Mouse (Mus musculus): ENCODE measurements at regions not wholly inside any gene's neighbourhood (a gene's known extent, or its start where the extent isn't known, plus 50 kb on each side); places are given as distances from the start of the nearest gene placed in this dataset.
A peak's percentile ranks its signal among the peaks of the same experiment; 100 is the strongest.

DNA sequence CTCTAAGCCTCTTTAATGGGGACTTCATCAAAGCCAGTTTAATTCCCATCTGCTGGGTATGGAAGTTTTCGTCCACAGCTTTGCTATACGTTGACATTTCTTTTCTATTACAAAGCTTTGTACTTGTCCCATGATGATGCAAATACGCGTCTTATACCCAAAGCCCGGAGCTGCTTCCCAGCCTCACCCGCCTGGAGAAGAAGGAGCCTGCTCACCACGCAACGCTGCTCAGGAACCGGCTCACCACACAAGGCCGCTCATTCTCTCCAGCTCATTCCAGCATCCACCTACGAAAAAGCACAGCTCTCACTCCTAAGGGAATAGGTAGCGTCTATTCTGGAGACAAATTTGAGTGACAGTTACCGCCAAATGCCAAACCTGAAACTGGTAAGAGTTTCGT, 264.8 kb upstream of the Pkdcc start:
- Histone ChIP-seq H3K27me3 (ENCODE audit: insufficient read depth, low read length) (no peaks in the 10 kb centered on the region), H3K9me3 (ENCODE audit: low read length) (no peaks in the 10 kb centered on the region), H3K4me1 (ENCODE audit: insufficient read depth) (no peaks in the 10 kb centered on the region), H3K9ac (replicated peaks) (no peak overlapping the region), H3K4me2 (ENCODE audit: low read depth, low read length) (no peak overlapping the region), H3K27ac (ENCODE audit: low read depth) (no peak overlapping the region), H3K4me3 (ENCODE audit: low read depth, low read length) (no peak overlapping the region), H3K36me3 (replicated peaks; ENCODE audit: insufficient read depth, low read length) (no peaks in the 10 kb centered on the region)
- ATAC-seq (no peak), DNase-seq (no peak)
- no peak for TF ChIP-seq EP300 (IDR thresholded peaks at IDR 0.05; ENCODE audit: low read depth)
- 86% methylated on average over 14 of the region's 14 CpGs for WGBS (ENCODE audit: insufficient replicate concordance)

DNA sequence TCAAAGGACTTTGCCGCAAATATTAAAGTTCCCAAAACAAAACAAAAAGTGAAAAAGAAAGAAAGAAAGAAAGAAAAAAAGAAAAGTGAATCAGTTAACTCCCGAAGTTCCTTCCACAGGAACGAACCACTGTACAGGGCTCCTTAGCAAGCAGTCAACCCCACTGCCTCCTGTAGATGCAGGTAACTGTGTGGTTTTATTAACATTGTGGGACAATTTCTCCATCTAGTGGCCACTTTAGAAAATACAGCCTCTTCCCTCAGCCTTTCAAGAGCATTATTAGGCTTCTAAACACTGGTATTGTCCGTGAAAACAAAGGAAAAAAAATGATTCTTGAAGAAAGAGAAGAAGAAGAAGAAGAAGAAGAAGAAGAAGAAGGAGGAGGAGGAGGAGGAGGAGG, 257.7 kb upstream of the Pkdcc start:
- TF ChIP-seq CTCF (IDR thresholded peaks at IDR 0.05; ENCODE audit: low read depth), result peak; percentile 65
- no peak for TF ChIP-seq EP300 (IDR thresholded peaks at IDR 0.05; ENCODE audit: low read depth)
- no peaks in the 10 kb centered on the region for H3K36me3 ChIP-seq (replicated peaks; ENCODE audit: insufficient read depth, low read length)
- WGBS (ENCODE audit: insufficient replicate concordance), result 35% methylated on average over 4 of the region's 4 CpGs
- DNase-seq (no peak), ATAC-seq (no peak)
- no peaks in the 10 kb centered on the region for H3K27me3 ChIP-seq (ENCODE audit: insufficient read depth, low read length)
- no peaks in the 10 kb centered on the region for H3K4me1 ChIP-seq (ENCODE audit: insufficient read depth)
- H3K9me3 ChIP-seq (ENCODE audit: low read length), result no peaks in the 10 kb centered on the region
- no peak overlapping the region for H3K4me2 ChIP-seq (ENCODE audit: low read depth, low read length)
- no peak overlapping the region for H3K9ac ChIP-seq (replicated peaks)
- no peak overlapping the region for H3K4me3 ChIP-seq (ENCODE audit: low read depth, low read length)
- H3K27ac ChIP-seq (ENCODE audit: low read depth), result no peak overlapping the region

DNA sequence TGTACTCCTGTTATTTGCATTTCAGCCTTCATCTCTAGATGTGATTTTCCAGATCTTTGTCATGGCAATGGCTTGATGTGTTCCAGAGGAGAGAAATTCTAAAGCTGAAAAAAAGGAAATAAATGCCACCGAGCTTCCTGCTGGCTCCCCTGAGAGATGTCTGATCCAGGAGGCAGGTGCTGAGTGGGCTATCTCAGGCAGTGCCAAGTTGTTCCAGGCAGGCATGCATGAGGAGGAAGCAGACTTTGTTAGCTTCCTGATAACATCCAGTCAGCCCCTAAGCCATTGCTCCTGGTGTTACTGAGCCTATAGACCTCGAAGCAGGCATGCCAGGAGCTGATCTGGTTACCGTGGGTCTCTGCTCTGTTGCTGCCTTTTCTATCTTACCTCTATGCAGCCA, 251.7 kb upstream of the Pkdcc start:
- Histone ChIP-seq H3K4me3 (ENCODE audit: low read depth, low read length) (no peak overlapping the region), H3K4me1 (ENCODE audit: insufficient read depth) (no peaks in the 10 kb centered on the region), H3K27me3 (ENCODE audit: insufficient read depth, low read length) (no peaks in the 10 kb centered on the region), H3K9ac (replicated peaks) (no peak overlapping the region), H3K27ac (ENCODE audit: low read depth) (no peak overlapping the region), H3K9me3 (ENCODE audit: low read length) (no peaks in the 10 kb centered on the region), H3K4me2 (ENCODE audit: low read depth, low read length) (no peak overlapping the region), H3K36me3 (replicated peaks; ENCODE audit: insufficient read depth, low read length) (no peaks in the 10 kb centered on the region)
- no peak for DNase-seq
- TF ChIP-seq CTCF (IDR thresholded peaks at IDR 0.05; ENCODE audit: low read depth), result no peak
- no peak for TF ChIP-seq EP300 (IDR thresholded peaks at IDR 0.05; ENCODE audit: low read depth)
- ATAC-seq, result no peak
- 56% methylated on average over 3 of the region's 3 CpGs for WGBS (ENCODE audit: insufficient replicate concordance)

DNA sequence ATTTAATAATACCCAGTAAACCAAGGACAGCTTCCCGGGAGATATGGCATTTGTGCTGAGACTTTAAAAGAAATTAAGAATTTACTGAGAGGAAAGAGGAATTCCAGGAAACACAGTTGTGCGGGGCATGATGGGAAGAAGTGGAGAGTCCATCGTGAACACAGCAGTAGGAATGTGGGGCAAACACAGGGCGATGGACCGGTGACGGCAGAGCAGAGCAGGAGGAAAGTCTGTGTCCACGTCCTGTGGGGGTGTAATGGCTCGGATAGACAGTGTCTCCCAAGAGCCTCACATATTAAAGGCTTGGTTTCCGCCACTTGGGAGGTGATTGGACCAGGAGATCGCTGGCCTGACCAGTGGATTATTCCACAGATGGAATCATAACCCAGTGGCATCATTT, 215.4 kb upstream of the Pkdcc start:
- Histone ChIP-seq H3K4me1 (ENCODE audit: insufficient read depth) (no peaks in the 10 kb centered on the region), H3K36me3 (replicated peaks; ENCODE audit: insufficient read depth, low read length) (no peaks in the 10 kb centered on the region), H3K9ac (replicated peaks) (no peak overlapping the region), H3K4me3 (ENCODE audit: low read depth, low read length) (no peak overlapping the region), H3K27ac (ENCODE audit: low read depth) (no peak overlapping the region), H3K9me3 (ENCODE audit: low read length) (no peaks in the 10 kb centered on the region), H3K27me3 (ENCODE audit: insufficient read depth, low read length) (no peaks in the 10 kb centered on the region), H3K4me2 (ENCODE audit: low read depth, low read length) (no peak overlapping the region)
- DNase-seq (no peak), ATAC-seq (no peak)
- TF ChIP-seq EP300 (IDR thresholded peaks at IDR 0.05; ENCODE audit: low read depth) (no peak), CTCF (IDR thresholded peaks at IDR 0.05; ENCODE audit: low read depth) (no peak)
- 70% methylated on average over 10 of the region's 10 CpGs for WGBS (ENCODE audit: insufficient replicate concordance)

DNA sequence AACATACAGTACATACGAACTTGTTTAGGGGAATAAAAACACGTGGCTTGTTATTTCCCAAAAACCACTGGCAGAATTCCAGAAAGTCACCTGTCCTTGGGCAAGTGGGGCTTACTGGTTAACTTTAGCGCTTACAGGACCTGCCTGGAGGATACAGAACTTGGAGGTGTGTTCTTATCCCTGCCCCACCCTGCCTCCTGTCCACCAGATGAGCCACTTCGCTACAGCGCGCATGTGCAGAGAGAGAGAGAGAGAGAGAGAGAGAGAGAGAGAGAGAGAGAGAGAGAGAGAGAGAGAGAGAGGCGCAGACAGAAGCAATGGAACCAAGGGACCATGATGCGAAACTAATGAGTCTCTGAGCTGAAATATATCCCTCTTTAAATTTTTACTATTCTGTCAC, 214.7 kb upstream of the Pkdcc start:
- no peak for TF ChIP-seq EP300 (IDR thresholded peaks at IDR 0.05; ENCODE audit: low read depth)
- no peaks in the 10 kb centered on the region for H3K27me3 ChIP-seq (ENCODE audit: insufficient read depth, low read length)
- no peak for ATAC-seq
- WGBS (ENCODE audit: insufficient replicate concordance), result 68% methylated on average over 8 of the region's 8 CpGs
- H3K36me3 ChIP-seq (replicated peaks; ENCODE audit: insufficient read depth, low read length), result no peaks in the 10 kb centered on the region
- no peak overlapping the region for H3K4me2 ChIP-seq (ENCODE audit: low read depth, low read length)
- no peak for DNase-seq
- H3K9ac ChIP-seq (replicated peaks), result no peak overlapping the region
- H3K9me3 ChIP-seq (ENCODE audit: low read length), result no peaks in the 10 kb centered on the region
- H3K27ac ChIP-seq (ENCODE audit: low read depth), result no peak overlapping the region
- no peaks in the 10 kb centered on the region for H3K4me1 ChIP-seq (ENCODE audit: insufficient read depth)
- no peak overlapping the region for H3K4me3 ChIP-seq (ENCODE audit: low read depth, low read length)

DNA sequence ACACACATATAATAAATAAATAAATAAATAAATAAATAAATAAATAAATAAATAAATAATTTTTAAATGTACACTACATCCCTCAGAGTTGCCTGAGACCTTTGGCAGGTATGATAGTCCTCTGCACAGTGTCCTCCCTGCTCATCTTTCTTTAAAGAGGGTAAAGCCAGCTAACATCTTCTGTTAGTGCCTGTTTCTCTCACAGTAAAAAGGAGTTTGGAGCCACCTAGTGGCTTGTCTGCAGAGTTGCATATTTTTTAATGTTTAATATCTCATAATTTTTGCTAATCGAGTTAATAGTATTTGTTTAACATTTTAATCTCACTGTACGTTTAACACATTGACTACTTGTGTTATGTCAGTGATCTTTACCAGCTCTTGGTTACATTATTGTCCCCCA, 213.5 kb upstream of the Pkdcc start:
- DNase-seq (no peak), ATAC-seq (no peak)
- H3K9me3 ChIP-seq (ENCODE audit: low read length), result no peaks in the 10 kb centered on the region
- no peaks in the 10 kb centered on the region for H3K4me1 ChIP-seq (ENCODE audit: insufficient read depth)
- H3K9ac ChIP-seq (replicated peaks), result no peak overlapping the region
- H3K27me3 ChIP-seq (ENCODE audit: insufficient read depth, low read length), result no peaks in the 10 kb centered on the region
- H3K36me3 ChIP-seq (replicated peaks; ENCODE audit: insufficient read depth, low read length), result no peaks in the 10 kb centered on the region
- H3K4me2 ChIP-seq (ENCODE audit: low read depth, low read length), result no peak overlapping the region
- H3K27ac ChIP-seq (ENCODE audit: low read depth), result no peak overlapping the region
- TF ChIP-seq CTCF (IDR thresholded peaks at IDR 0.05; ENCODE audit: low read depth), result peak; percentile 64
- TF ChIP-seq EP300 (IDR thresholded peaks at IDR 0.05; ENCODE audit: low read depth), result no peak
- WGBS (ENCODE audit: insufficient replicate concordance), result 3% methylated on average over 2 of the region's 2 CpGs
- no peak overlapping the region for H3K4me3 ChIP-seq (ENCODE audit: low read depth, low read length)

DNA sequence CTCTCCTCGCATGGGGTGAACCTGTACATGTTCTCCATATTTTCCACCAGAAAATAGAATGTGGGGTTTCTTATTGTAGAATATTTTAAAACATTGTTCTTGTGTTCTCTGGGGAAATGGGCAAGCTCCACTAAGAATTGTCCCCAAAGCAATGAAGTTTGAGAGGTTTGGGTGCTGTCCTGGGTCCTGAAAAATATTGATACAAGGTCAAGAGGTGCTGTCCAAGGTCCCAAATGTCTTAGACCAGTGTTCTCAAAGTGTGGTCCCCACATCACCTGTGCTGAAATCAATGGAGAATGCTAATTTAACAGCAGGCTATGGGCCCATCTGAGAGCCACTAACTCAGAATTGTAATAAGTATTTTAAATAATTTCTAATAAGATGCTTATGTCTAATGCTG, 204.2 kb upstream of the Pkdcc start:
- DNase-seq, result no peak
- H3K36me3 ChIP-seq (replicated peaks; ENCODE audit: insufficient read depth, low read length), result no peaks in the 10 kb centered on the region
- no peak for ATAC-seq

More for the DNA sequence above, 204.2 kb upstream of the Pkdcc start:
- no peaks in the 10 kb centered on the region for H3K27me3 ChIP-seq (ENCODE audit: insufficient read depth, low read length)
- H3K27ac ChIP-seq (ENCODE audit: low read depth), result no peak overlapping the region
- H3K4me3 ChIP-seq (ENCODE audit: low read depth, low read length), result no peak overlapping the region
- no peaks in the 10 kb centered on the region for H3K9me3 ChIP-seq (ENCODE audit: low read length)
- TF ChIP-seq CTCF (IDR thresholded peaks at IDR 0.05; ENCODE audit: low read depth) (no peak), EP300 (IDR thresholded peaks at IDR 0.05; ENCODE audit: low read depth) (no peak)
- H3K4me1 ChIP-seq (ENCODE audit: insufficient read depth), result no peaks in the 10 kb centered on the region
- H3K9ac ChIP-seq (replicated peaks), result no peak overlapping the region
- WGBS (ENCODE audit: insufficient replicate concordance), result 77% methylated on average over 1 of the region's 1 CpGs
- no peak overlapping the region for H3K4me2 ChIP-seq (ENCODE audit: low read depth, low read length)

Measured in liver, postnatal 0 days (tissue).